Mouse (Mus musculus) embryonic facial prominence, embryonic 14.5 days (tissue): Measurements from ENCODE around the gene Cyp2d10. TPM values are rescaled to one million over a fixed set of nuclear protein-coding genes. Genes with fewer than 3 reads are reported as not detected.
"Not testable (repeated sequence)": the region's sequence is repeated elsewhere in the genome, so short reads cannot be mapped to it uniquely, and the experiment has no call there.

Experiments
- ATAC-seq: fragments of 200-750 bp; cut with Nextera tagmentation; 2 replicates; pipeline ENCODE4 v1.8.0; 2017; ENCODE audit warnings: low read depth, moderate number of reproducible peaks, moderate TSS enrichment
- DNase-seq: peaks from one replicate; pipeline ENCODE4 v3.0.0-alpha.2; 2015; ENCODE audit warnings: low spot score
- H3K27ac ChIP-seq: fragments of 300-500 bp; sonication (generic); replicated peaks from 2 replicates; pipeline ENCODE4 v1.5.1; 2014; ENCODE audit warnings: low read depth, mild to moderate bottlenecking, low read length, moderate library complexity
- H3K27me3 ChIP-seq: fragments of 300-500 bp; sonication (generic); replicated peaks from 2 replicates; pipeline ENCODE4 v1.6.1; 2014; ENCODE audit warnings: low read length; ENCODE audit not compliant: control insufficient read depth, insufficient read depth
- H3K36me3 ChIP-seq: fragments of 300-500 bp; sonication (generic); 2 replicates; pipeline ENCODE4 v1.6.1; 2014; ENCODE audit warnings: low read length, mixed read lengths; ENCODE audit not compliant: control insufficient read depth, insufficient read depth
- H3K4me1 ChIP-seq: fragments of 300-500 bp; sonication (generic); 2 replicates; pipeline ENCODE4 v1.6.1; 2014; ENCODE audit warnings: antibody characterized with exemption, low read length; ENCODE audit not compliant: control insufficient read depth, insufficient read depth
- H3K4me2 ChIP-seq: fragments of 300-500 bp; sonication (generic); 2 replicates; pipeline ENCODE4 v1.6.1; 2014; ENCODE audit warnings: low read depth, mild to moderate bottlenecking, low read length, moderate library complexity, mixed read lengths
- H3K4me3 ChIP-seq: fragments of 300-500 bp; sonication (generic); 2 replicates; pipeline ENCODE4 v1.5.1; 2014; ENCODE audit warnings: low read depth, mild to moderate bottlenecking, low read length
- H3K9ac ChIP-seq: fragments of 300-500 bp; sonication (generic); 2 replicates; pipeline ENCODE4 v1.6.1; 2014; ENCODE audit warnings: low read depth, mild to moderate bottlenecking, low read length, moderate library complexity, mixed read lengths
- H3K9me3 ChIP-seq: fragments of 300-500 bp; sonication (generic); 2 replicates; pipeline ENCODE4 v1.6.1; 2016; ENCODE audit warnings: low read length; ENCODE audit not compliant: control insufficient read depth
- WGBS: fragments of 180-500 bp; shearing (Covaris S2); extraction: QIAGEN DNeasy Blood & Tissue Kit; methylation state at CpG from one replicate; pipeline ENCODE4 v1.1.7; 2014; 5-methylcytosine and 5-hydroxymethylcytosine counted together
- polyA plus RNA-seq: library from polyadenylated mRNA; unstranded; fragments of >200 nt; fragmentation: Nextera tagmentation; extraction: Ambion mirVana; gene quantifications from 2 replicates; pipeline ENCODE4 v1.2.1, GENCODE M21; 2014

The Cyp2d10 gene
- polyA plus RNA-seq, 1 experiment from 2014 or later: not detected

DNA sequence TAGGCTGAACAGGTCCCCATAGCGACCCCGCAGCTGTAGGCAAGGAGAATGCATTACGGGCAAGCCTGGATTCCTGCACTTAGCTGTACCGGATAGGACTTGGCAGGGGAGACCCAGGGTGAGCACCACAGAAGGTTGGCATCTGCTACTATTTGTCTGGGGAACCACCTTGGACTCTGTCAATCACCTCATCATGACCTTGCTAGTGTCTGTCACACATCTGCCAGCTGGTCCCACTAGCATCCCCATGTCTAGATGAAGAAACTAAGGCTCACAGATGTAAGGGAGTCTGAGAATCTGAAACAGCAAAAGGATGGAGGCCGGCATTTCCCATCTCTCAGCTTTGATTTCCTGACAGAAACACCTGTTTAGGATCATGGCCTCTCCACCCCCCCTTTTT lies 32.6 kb downstream of the Cyp2d10 start:
- DNase-seq (no peak), ATAC-seq (no peak)
- Histone ChIP-seq H3K9ac (no peak overlapping the region), H3K4me3 (no peak overlapping the region), H3K27ac (no peak overlapping the region), H3K27me3 (no peaks in the 10 kb centered on the region), H3K4me1 (peaks cover 12% of the 10 kb centered on the region; the same call in 1 of the 2 replicates), H3K9me3 (no peaks in the 10 kb centered on the region), H3K4me2 (no peak overlapping the region), H3K36me3 (no peaks in the 10 kb centered on the region)
- 81% methylated on average over 5 of the region's 5 CpGs for WGBS

DNA sequence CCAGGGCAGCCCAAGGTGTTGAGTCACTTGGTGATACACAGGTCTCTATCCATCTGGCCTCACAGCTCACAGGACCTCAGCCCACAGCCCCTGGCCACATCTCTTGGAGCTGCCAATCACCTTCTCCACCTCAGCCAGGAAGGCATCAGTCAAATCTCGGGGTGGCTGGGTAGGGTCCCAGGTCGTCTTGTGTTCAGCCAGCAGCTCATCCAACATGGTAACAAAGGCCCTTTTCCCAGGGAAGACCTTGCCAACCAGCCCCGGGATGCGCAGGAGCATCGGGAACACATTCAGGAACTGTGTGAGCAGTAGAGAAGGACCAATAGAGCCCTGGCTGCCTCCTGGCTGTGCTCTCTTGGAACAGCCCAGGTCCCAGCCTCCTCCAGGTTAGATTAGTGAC lies 34.0 kb downstream of the Cyp2d10 start:
- no peaks in the 10 kb centered on the region for H3K9me3 ChIP-seq
- no peaks in the 10 kb centered on the region for H3K36me3 ChIP-seq
- 89% methylated on average over 5 of the region's 5 CpGs for WGBS
- no peak overlapping the region for H3K9ac ChIP-seq
- H3K4me3 ChIP-seq: no peak overlapping the region
- no peak for DNase-seq
- no peaks in the 10 kb centered on the region for H3K27me3 ChIP-seq
- ATAC-seq: no peak
- H3K4me1 ChIP-seq: peaks cover 8% of the 10 kb centered on the region; the same call in 1 of the 2 replicates
- H3K4me2 ChIP-seq: no peak overlapping the region
- H3K27ac ChIP-seq: no peak overlapping the region

DNA sequence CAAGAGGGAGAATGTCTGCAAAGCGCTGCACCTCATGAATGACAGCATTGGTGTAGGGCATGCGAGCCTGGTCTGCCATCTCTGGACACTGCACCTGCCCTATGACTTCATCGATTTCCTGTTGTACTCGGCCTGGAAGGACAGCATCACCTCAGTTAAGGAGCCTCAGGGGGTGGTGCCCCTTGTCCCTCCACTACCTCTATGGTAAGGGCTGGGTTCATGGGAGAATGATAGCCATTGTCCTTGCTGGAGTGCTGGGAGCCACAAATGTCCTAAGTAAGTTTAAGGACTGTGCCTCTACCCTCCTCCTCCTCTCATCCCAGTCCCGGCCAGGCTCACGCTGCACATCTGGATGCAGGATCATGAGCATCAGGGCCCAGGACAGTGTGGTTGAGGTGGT lies 34.5 kb downstream of the Cyp2d10 start:
- Histone ChIP-seq H3K4me1 (peaks cover 8% of the 10 kb centered on the region; the same call in 1 of the 2 replicates), H3K9ac (no peak overlapping the region), H3K4me3 (no peak overlapping the region), H3K27me3 (no peaks in the 10 kb centered on the region), H3K4me2 (no peak overlapping the region), H3K27ac (no peak overlapping the region), H3K36me3 (no peaks in the 10 kb centered on the region), H3K9me3 (no peaks in the 10 kb centered on the region)
- 89% methylated on average over 6 of the region's 6 CpGs for WGBS
- no peak for DNase-seq
- no peak for ATAC-seq

DNA sequence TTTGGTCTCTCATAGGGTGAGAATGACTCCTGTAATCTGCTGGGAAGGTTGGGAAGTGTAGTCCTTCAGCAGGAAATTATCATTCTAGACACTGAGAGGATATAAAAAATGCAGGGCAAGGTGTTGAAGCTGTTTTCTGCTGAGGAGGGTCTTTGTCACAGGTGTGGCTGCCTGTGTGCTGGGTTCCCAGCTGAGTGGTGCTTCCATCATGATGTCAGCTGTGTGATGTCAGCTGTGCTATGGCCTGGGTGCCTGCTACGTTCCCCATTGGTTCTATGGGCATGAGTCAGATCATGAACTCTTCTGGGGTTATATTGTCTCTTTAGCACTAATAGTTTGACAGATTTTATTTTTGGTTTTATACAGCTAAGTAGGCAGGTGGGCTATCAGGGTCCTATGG lies 38.1 kb downstream of the Cyp2d10 start:
- H3K27me3 ChIP-seq: no peaks in the 10 kb centered on the region
- H3K4me1 ChIP-seq: no peaks in the 10 kb centered on the region
- no peaks in the 10 kb centered on the region for H3K36me3 ChIP-seq
- no peak overlapping the region for H3K27ac ChIP-seq
- 85% methylated on average over 1 of the region's 1 CpGs for WGBS
- ATAC-seq: no peak
- DNase-seq: no peak
- H3K4me3 ChIP-seq: no peak overlapping the region
- no peak overlapping the region for H3K9ac ChIP-seq
- no peaks in the 10 kb centered on the region for H3K9me3 ChIP-seq
- no peak overlapping the region for H3K4me2 ChIP-seq

DNA sequence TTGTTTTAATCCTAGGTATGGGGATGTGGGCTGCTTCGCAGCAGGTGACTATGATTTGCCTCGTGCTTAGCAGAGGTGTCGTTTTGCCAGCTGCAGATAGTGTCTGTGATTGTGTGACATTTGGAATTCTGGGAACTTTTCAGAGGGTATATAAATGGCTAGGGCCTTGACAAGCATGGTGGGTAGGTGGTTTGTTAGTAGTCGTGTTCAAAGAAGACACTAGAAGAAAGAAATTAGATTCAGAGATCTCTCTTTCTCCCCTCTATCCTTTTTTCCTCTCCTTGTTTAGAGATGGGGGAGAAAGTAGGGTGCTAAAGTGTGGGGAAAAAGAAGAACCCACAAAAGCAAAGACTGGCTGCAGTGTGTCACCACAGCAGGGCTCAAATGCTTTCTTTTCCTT lies 38.8 kb downstream of the Cyp2d10 start:
- no peak overlapping the region for H3K4me3 ChIP-seq
- H3K4me2 ChIP-seq: no peak overlapping the region
- no peaks in the 10 kb centered on the region for H3K36me3 ChIP-seq
- H3K27me3 ChIP-seq: no peaks in the 10 kb centered on the region
- DNase-seq: no peak
- no peak overlapping the region for H3K9ac ChIP-seq
- no peaks in the 10 kb centered on the region for H3K9me3 ChIP-seq
- H3K27ac ChIP-seq: no peak overlapping the region
- WGBS: 89% methylated on average over 4 of the region's 4 CpGs
- no peaks in the 10 kb centered on the region for H3K4me1 ChIP-seq
- ATAC-seq: no peak

DNA sequence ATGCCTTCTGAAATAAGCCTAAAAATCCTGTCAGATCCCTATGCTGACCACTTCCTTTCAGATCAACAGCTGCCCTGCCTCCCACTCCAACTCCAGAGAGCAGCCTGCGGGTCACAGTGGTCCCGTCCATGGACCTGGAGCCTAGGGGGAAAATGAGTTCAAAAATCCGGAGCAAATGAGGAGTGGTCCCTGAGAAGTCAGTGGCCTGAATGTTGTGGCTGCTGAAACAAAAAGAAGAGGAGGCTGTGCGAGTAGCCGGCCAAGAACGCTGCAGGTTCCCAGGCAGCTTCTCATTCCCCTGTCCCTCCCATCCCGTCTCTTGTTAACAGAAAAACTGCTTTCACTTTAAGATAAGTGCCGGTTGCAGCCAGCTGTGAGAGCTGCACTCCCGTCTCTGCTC lies 42.4 kb downstream of the Cyp2d10 start:
- H3K4me3 ChIP-seq, ATAC-seq, H3K4me1 ChIP-seq, H3K9ac ChIP-seq, H3K9me3 ChIP-seq, H3K36me3 ChIP-seq, DNase-seq, H3K27me3 ChIP-seq, H3K4me2 ChIP-seq, H3K27ac ChIP-seq: not testable (repeated sequence)
- WGBS: 16% methylated on average over 6 of the region's 9 CpGs

DNA sequence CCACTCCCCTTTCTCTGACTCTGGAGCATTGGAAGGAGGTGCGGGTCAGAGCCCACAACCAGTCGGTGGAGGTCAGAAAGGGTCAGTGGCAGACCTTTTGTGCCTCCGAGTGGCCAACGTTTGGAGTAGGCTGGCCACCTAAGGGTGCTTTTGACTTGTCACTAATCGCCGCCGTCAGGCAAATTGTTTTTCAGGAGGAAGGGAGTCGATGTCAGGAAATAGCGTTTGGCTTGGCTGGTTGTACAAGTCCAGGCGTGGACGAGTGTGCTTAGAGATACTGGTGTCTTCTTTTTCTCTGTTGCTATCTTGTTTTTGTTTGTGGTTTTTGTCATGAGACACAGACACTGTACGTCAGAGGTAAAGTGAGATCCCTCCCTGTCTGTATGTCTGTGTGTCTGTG lies 43.2 kb downstream of the Cyp2d10 start:
- H3K4me1 ChIP-seq, H3K9me3 ChIP-seq, H3K4me2 ChIP-seq, H3K36me3 ChIP-seq, H3K4me3 ChIP-seq, DNase-seq, H3K27me3 ChIP-seq, H3K27ac ChIP-seq, H3K9ac ChIP-seq, ATAC-seq: not testable (repeated sequence)
- WGBS: 83% methylated on average over 7 of the region's 12 CpGs

DNA sequence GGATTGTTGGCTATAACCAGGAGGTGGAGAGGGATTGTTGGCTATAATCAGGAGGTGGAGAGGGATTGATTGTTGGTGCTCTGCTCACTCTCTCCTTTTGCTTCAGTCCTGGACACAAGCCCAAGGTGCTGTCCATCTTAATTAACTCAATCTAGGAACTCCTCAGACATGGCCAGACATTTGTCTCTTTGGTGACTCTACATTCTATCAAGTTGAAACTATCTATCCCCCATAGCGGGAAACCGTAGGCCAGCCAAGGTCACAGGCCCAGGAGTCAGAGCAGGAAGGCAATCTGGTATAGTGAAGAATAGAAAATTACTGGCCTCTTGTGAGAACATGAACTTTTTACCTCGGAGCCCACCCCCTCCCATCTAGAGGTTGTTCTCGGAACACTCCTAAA lies 44.8 kb downstream of the Cyp2d10 start:
- ATAC-seq: no peak; the same call in 1 of the 2 replicates
- no peak overlapping the region for H3K4me2 ChIP-seq
- no peak overlapping the region; the same call in 1 of the 2 replicates for H3K27ac ChIP-seq
- H3K9me3 ChIP-seq: no peaks in the 10 kb centered on the region
- H3K27me3 ChIP-seq: no peaks in the 10 kb centered on the region
- no peaks in the 10 kb centered on the region for H3K4me1 ChIP-seq
- WGBS: 88% methylated on average over 3 of the region's 4 CpGs
- H3K9ac ChIP-seq: no peak overlapping the region
- H3K4me3 ChIP-seq: no peak overlapping the region
- no peaks in the 10 kb centered on the region for H3K36me3 ChIP-seq
- peak; percentile 38 for DNase-seq

DNA sequence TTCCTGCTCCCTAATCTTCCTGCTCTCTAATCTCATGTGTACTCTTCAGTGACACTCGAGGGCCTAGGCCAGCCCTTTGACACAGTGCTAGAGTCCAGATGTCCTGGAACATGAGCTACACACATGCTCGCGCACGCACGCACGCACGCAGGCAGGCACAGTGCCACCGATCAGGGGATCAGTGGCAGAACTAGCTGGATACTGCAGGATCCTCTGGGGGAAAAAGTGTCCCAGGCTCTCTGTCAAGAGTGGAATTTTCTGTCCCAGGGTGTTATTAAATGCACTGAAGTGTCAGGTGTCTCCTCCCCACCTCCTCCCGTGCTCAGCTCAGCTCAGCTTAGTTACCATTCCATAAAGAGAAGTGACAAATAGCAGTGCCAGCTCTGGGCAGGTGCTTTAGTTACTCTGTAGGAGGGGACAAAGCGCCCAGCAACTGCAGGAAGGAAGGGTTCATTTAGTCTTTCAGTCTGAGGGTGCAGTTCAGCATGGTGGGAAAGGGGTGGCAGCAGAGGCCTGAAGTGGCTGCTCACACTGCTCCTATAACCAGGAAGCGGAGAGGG lies 45.5 kb downstream of the Cyp2d10 start:
- H3K27ac ChIP-seq: no peak overlapping the region; the same call in 1 of the 2 replicates
- no peak overlapping the region for H3K9ac ChIP-seq
- no peaks in the 10 kb centered on the region for H3K9me3 ChIP-seq
- DNase-seq: peak; percentile 60
- H3K27me3 ChIP-seq: no peaks in the 10 kb centered on the region
- 58% methylated on average over 11 of the region's 11 CpGs for WGBS
- H3K4me2 ChIP-seq: no peak overlapping the region
- peak; percentile 88 for ATAC-seq
- no peak overlapping the region for H3K4me3 ChIP-seq
- no peaks in the 10 kb centered on the region for H3K36me3 ChIP-seq
- no peaks in the 10 kb centered on the region for H3K4me1 ChIP-seq
